Mouse (Mus musculus): ENCODE results near the gene Prss35. TPM values are rescaled to one million over a fixed set of nuclear protein-coding genes. Genes with fewer than 3 reads are reported as not detected.

Prss35 gene
- total RNA-seq, 2 experiments from 2014 or later = not detected

DNA sequence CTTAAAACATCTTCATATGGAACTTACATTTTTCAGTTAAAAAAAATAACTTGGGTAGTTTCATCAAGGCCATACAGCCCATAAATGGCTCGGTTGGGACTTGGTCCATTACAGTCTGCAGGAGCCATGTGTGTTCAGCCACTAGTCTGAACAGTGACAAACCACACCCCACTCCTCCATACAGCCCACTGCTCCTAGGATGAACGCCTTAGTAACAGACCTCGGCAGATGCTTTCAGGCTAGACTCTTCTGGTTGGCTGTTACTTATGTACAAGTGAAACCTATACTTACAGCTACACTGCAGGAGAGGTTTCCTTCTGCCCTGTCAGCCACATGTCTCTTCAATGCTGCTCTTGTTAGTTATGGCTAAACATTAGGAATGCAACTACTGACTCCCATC, 51.8 kb downstream of the Prss35 start:
- no peak for ATAC-seq (replicated peaks; ENCODE audit: poor library complexity, severe bottlenecking)

DNA sequence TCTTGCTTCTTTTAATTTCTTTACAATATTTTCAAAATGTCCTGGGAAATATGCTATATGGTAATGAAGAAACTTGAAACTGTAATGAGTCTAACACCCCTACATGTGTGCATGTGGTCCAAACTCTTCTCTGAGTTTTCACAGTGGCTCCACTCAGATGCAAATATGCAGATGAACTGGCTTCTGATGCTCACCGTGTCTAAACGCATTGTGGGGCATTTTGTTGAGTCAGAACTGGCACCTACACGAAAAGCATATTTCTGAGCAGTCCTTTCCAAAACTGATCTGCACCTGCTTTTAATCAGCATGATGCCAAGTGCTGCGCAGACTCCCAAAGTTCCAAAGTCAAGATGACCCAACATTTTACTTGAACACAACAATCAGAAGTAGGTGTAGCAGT, 54.1 kb downstream of the Prss35 start:
- ATAC-seq (replicated peaks; ENCODE audit: poor library complexity, severe bottlenecking) = no peak

DNA sequence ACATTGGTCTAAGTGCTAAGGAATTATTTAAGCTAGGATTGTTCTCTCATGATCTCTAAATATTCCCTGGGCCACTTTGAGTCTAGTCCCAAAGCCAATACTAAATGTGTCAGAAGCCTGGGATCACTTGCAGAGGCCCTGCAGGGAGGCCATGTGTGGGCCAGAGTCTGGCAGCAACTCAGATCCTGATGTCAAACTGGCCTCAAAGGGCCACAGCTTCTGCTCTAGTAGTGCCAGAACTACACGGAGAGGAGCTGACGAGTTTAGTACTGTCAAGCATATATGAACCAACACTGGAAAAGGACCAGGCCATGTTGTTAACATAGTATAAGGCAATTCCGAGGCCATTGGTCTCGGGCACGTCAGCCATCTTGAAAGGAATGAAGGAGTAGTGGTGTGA, 54.7 kb downstream of the Prss35 start:
- no peak for ATAC-seq (replicated peaks; ENCODE audit: poor library complexity, severe bottlenecking)

DNA sequence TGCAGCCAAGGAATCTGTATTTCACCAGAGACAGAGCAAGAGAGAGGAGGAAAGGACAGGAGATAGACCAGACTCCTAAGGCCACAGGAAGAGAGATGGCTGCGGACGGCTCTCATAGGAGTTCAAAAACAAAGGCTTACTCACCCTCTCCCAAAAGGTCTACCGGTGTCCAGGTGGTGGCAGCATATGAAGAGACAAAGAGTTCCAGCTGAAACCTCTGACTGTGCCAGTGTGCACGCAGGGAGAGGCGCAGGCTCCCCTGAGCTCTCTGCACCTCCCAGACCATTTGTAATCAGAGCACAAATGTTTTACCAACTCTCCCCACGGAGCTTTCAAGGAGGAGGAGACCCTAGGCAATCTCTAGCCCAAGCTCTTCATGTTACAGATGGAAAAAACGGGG, 55.2 kb downstream of the Prss35 start:
- no peak for ATAC-seq (replicated peaks; ENCODE audit: poor library complexity, severe bottlenecking)

DNA sequence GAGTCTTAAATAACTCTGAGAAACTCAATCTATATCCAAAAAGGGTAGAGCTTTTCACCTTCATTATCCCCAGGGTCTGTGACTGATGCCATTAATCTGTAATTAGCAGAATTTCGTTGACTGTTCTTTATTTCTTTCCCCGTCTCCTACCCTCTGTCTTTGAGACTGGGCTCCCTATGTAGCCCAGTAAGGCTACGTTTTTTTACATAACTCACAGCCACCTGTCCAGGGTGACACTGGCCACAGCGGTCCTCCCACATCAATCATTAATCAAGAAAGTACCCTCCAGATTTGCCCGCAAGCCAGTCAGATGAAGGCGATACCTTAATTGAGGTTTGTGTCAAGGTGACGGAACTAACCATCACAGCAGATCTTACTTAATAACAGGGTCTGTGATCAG, 55.6 kb downstream of the Prss35 start:
- no peak for ATAC-seq (replicated peaks; ENCODE audit: poor library complexity, severe bottlenecking)

DNA sequence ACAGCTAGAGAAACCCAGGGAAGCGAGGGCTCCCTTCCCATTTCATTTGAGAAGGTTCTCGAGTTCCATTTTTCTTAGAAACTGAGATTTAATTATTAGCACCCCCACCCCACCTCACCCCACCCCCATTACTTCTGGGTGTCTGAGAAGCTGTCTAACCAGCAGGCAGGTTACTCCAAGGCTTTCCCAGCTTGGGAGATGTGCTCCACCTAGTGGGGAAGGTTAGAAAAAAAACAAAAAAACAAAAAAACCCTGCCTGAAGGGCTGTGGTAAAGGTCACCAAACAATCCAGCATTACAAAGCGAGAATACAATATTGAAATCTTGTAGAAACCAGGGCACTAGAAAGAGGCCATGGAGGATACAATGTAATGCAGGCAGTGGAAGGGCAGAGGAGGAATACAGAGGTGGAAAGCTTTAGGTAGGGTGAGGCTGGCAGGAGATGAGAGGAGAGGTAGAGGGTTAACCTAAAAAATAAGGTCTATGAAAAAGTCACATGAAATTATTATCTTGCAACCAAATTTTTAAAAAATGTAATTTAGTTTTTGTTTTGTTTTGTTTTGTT, 57.2 kb downstream of the Prss35 start:
- ATAC-seq (replicated peaks; ENCODE audit: poor library complexity, severe bottlenecking) = peak; percentile 46; the same call in 1 of the 2 replicates

Other genes with a start within 250 kb of the Prss35 start
- 21.7 and 34.2 TPM in 2 replicates for gene Pgm3, start 171.8 kb upstream of the Prss35 start, total RNA-seq (2014; fragmentation: Nextera tagmentation)
- gene Pgm3, start 171.8 kb upstream of the Prss35 start, total RNA-seq (2017) = 31.7 and 32.0 TPM in 2 replicates
- 5.4 and 6.9 TPM in 2 replicates for gene Rwdd2a, start 171.7 kb upstream of the Prss35 start, total RNA-seq (2014; fragmentation: Nextera tagmentation)
- 4.5 and 5.4 TPM in 2 replicates for gene Rwdd2a, start 171.7 kb upstream of the Prss35 start, total RNA-seq (2017)
- not detected in 2 replicates for gene Me1, start 47.7 kb upstream of the Prss35 start, total RNA-seq (2014; fragmentation: Nextera tagmentation)
- not detected in 2 replicates for gene Me1, start 47.7 kb upstream of the Prss35 start, total RNA-seq (2017)
- not detected in 2 replicates for gene Snap91, start 137.0 kb downstream of the Prss35 start, total RNA-seq (2014; fragmentation: Nextera tagmentation)
- gene Snap91, start 137.0 kb downstream of the Prss35 start, total RNA-seq (2017) = not detected in 2 replicates